Comparison of ENCODE assay signal across 1 mouse cellular context in genomic region chr11:95978487-95978886, GRCm38 (mm10).
TF ChIP-seq lines count a peak whose summit lies in the region.

No protein-coding gene starts in this region.

TF ChIP-seq in CH12.LX, 34 proteins besides CTCF, POLR2A, EP300 and RAD21 (continued from another document):
- TF ChIP-seq MYC (IDR thresholded peaks at IDR 0.05; ENCODE audit: low read depth, low read length) = peak; percentile 53; the same call in 1 of the 2 replicates
- TF ChIP-seq UBTF (IDR thresholded peaks at IDR 0.05; ENCODE audit: low read depth, low read length) = no peak
- no peak for TF ChIP-seq ZKSCAN1 (IDR thresholded peaks at IDR 0.05; ENCODE audit: borderline replicate concordance, low read depth, low read length)
- no peak for TF ChIP-seq CHD1 (IDR thresholded peaks at IDR 0.05; ENCODE audit: low read depth, low read length)
- TF ChIP-seq SMC3 (IDR thresholded peaks at IDR 0.05; ENCODE audit: low read depth, low read length) = peak; percentile 40; the same call in 1 of the 2 replicates
- no peak for TF ChIP-seq POLR2AphosphoS2 (IDR thresholded peaks at IDR 0.05; ENCODE audit: low read depth, low read length)
- peak; percentile 19; the same call in 1 of the 2 replicates for TF ChIP-seq TCF12 (IDR thresholded peaks at IDR 0.05; ENCODE audit: low read depth, low read length)
- TF ChIP-seq TBP (conservative IDR thresholded peaks at IDR 0.05; ENCODE audit: low read depth, low read length) = no peak
- no peak for TF ChIP-seq KAT2A (IDR thresholded peaks at IDR 0.05; ENCODE audit: insufficient replicate concordance, low read length)
- TF ChIP-seq JUN (IDR thresholded peaks at IDR 0.05; ENCODE audit: insufficient read depth, low read depth, low read length) = no peak
- no peak for TF ChIP-seq BHLHE40 (IDR thresholded peaks at IDR 0.05; ENCODE audit: low read depth, low read length)
- TF ChIP-seq PAX5 (IDR thresholded peaks at IDR 0.05; ENCODE audit: low read length) = no peak
- no peak for TF ChIP-seq HCFC1 (IDR thresholded peaks at IDR 0.05; ENCODE audit: low read depth, low read length)
- no peak for TF ChIP-seq E2F4 (IDR thresholded peaks at IDR 0.05; ENCODE audit: insufficient replicate concordance, low read depth, low read length)
- no peak for TF ChIP-seq USF2 (conservative IDR thresholded peaks at IDR 0.05; ENCODE audit: low read depth, low read length)
- TF ChIP-seq MAFK (IDR thresholded peaks at IDR 0.05; ENCODE audit: insufficient replicate concordance, low read length) = no peak
- TF ChIP-seq ETS1 (conservative IDR thresholded peaks at IDR 0.05; ENCODE audit: low read depth, low read length) = no peak
- no peak for TF ChIP-seq SIN3A (IDR thresholded peaks at IDR 0.05; ENCODE audit: low read length)
- TF ChIP-seq JUND (conservative IDR thresholded peaks at IDR 0.05; ENCODE audit: low read depth, low read length) = no peak
- TF ChIP-seq ZMIZ1 (IDR thresholded peaks at IDR 0.05; ENCODE audit: low read depth, low read length) = no peak
- TF ChIP-seq MAX (IDR thresholded peaks at IDR 0.05; ENCODE audit: low read length) = no peak
